Mouse (Mus musculus) liver, adult 2 months (tissue): ENCODE measurements around the gene Dtd1. TPM values are rescaled to one million over a fixed set of nuclear protein-coding genes. Genes with fewer than 3 reads are reported as not detected.

Source experiments
- DNase-seq: peaks from one replicate; pipeline ENCODE4 v3.0.0-alpha.2; 2011; ENCODE audit warnings: low read depth, low spot score; ENCODE audit errors: extremely low read depth
- H3K27ac ChIP-seq: fragments of 200-500 bp; replicated peaks from 2 replicates; pipeline ENCODE4 v1.5.1; 2012; ENCODE audit warnings: low read depth, mild to moderate bottlenecking, control low read depth, inconsistent platforms, low read length; ENCODE audit not compliant: insufficient read depth
- H3K27me3 ChIP-seq: fragments of 200-500 bp; 2 replicates; pipeline ENCODE4 v1.6.1; 2012; ENCODE audit warnings: mild to moderate bottlenecking, moderate library complexity, low read length, inconsistent platforms; ENCODE audit not compliant: control insufficient read depth, insufficient read depth
- H3K36me3 ChIP-seq: fragments of 200-500 bp; 2 replicates; pipeline ENCODE4 v1.6.1; 2012; ENCODE audit warnings: low read length, inconsistent platforms; ENCODE audit not compliant: control insufficient read depth, insufficient read depth
- H3K4me1 ChIP-seq: fragments of 200-500 bp; 2 replicates; pipeline ENCODE4 v1.6.1; 2011; ENCODE audit warnings: low read length; ENCODE audit not compliant: control insufficient read depth, insufficient read depth
- H3K4me3 ChIP-seq: fragments of 200-500 bp; 2 replicates; pipeline ENCODE4 v1.5.1; 2011; ENCODE audit warnings: low read depth, mild to moderate bottlenecking, control low read depth, low read length, moderate library complexity; ENCODE audit not compliant: insufficient read depth
- H3K79me2 ChIP-seq: fragments of 200-500 bp; 2 replicates; pipeline ENCODE4 v1.6.1; 2012; ENCODE audit warnings: inconsistent platforms, mild to moderate bottlenecking, low read length, moderate library complexity; ENCODE audit not compliant: control insufficient read depth, insufficient read depth
- H3K9ac ChIP-seq: fragments of 200-500 bp; 2 replicates; pipeline ENCODE4 v1.6.1; 2012; ENCODE audit warnings: low read depth, mild to moderate bottlenecking, control low read depth, inconsistent platforms, low read length
- CTCF ChIP-seq: fragments of 200-500 bp; IDR thresholded peaks from 2 replicates; pipeline ENCODE4 v1.5.1; 2011; ENCODE audit warnings: low read depth, low read length, control low read depth
- POLR2A ChIP-seq: fragments of 200-500 bp; IDR thresholded peaks from 2 replicates; pipeline ENCODE4 v1.6.1; 2011; ENCODE audit warnings: low read length, control low read depth; ENCODE audit not compliant: insufficient read depth; ENCODE audit errors: extremely low read depth
- WGBS: fragments of 180-500 bp; shearing (Covaris S2); methylation state at CpG from one replicate; pipeline ENCODE4 v1.1.7; 2018; 5-methylcytosine and 5-hydroxymethylcytosine counted together
- polyA plus RNA-seq: library from polyadenylated mRNA; depleted of rRNA; stranded (reverse); fragments of >200 nt; gene quantifications from 2 replicates; pipeline ENCODE4 v1.2.3, GENCODE M21; 2012
- total RNA-seq: library from RNA; depleted of rRNA; stranded (reverse); fragments of >200 nt; gene quantifications from 2 replicates; pipeline ENCODE4 v1.2.3, GENCODE M21; 2014

Gene Dtd1
- total and polyA plus RNA-seq, 2 experiments = 8.8 to 14.2 TPM

DNA sequence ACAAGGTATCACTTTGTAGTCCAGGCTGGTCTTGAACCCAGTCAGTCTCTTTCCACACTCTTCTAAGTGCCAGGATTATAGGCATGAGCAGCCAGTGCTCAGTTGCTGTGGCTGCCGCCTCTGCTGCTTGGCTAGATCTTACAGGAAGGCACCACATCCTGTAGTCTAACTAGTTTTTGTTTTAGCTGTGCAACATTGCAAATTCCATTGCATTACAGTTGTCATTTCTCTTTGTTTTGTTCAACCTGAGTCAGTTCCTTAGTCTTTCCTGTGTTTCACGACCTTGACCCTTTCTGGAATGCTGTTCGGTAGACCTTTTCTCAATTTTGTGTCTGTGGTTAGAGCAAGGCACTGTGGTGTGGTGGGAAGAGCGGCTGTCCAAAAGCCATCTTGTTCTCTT, 37.5 kb downstream of the Dtd1 start:
- no peak overlapping the region for H3K27ac ChIP-seq
- H3K36me3 ChIP-seq = no peaks in the 10 kb centered on the region
- 65% methylated on average over 4 of the region's 4 CpGs for WGBS
- H3K4me1 ChIP-seq = no peaks in the 10 kb centered on the region
- no peaks in the 10 kb centered on the region for H3K79me2 ChIP-seq
- TF ChIP-seq CTCF (no peak), POLR2A (no peak)
- no peaks in the 10 kb centered on the region for H3K27me3 ChIP-seq
- H3K4me3 ChIP-seq = no peak overlapping the region
- DNase-seq = no peak
- no peak overlapping the region for H3K9ac ChIP-seq

DNA sequence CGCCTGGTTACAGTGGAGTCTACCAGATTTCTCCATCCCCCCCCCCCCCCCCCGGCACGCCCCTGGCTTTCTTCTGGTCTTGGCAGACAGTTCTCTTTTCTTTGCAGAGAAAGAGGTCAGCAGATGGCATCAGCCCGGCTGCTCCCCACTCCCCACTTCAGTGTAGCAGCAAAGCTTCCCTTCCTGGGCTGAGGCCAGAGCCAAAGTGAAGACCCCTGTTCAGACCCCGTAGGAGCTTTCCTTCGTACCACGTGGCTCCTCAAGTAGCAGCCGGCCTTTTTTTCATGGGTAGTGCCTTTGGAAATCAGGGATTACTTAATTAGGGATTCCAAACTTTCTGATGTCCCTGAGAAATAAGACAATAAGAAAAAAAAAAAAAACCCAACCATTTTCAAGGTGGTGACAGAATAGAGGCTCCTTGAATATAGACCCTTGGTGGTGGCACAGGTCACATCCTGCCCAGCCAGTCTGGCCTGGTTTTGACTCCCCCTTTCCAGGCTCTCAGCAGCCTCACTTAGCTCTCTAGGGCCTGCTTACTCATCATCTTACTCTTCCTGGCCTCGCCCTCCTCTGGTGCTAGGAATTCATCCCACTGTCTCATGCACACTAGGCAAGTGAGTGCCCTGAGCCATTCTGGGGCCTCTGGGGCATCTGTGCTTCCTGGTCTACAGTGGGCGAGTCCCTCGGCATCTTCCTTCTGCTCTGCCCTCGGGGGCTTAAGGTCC, 38.1 kb downstream of the Dtd1 start:
- Histone ChIP-seq H3K4me3 (no peak overlapping the region), H3K9ac (no peak overlapping the region), H3K27ac (no peak overlapping the region), H3K36me3 (no peaks in the 10 kb centered on the region), H3K4me1 (no peaks in the 10 kb centered on the region), H3K79me2 (no peaks in the 10 kb centered on the region), H3K27me3 (no peaks in the 10 kb centered on the region)
- 84% methylated on average over 12 of the region's 12 CpGs for WGBS
- DNase-seq = no peak
- TF ChIP-seq CTCF (no peak), POLR2A (no peak)

DNA sequence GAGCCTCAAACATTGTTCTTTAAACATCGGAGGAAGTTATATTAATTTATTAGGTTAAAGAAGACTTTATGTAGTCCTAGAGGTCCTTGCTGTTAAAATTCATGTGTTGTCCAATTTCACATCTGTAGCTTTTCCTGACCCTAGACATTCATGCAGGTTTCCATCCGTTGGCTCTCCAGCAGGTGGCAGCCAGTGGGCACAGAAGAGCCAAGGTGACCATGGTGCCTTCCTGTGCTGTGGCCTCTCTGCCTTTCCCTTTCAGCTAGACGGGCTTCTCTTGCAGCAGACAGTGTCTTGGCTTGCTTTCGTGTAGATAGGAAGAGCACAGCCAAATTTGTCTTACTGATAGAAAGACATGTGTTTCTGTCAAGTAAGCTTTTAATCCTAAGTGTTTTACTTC, 39.0 kb downstream of the Dtd1 start:
- 69% methylated on average over 4 of the region's 4 CpGs for WGBS
- Histone ChIP-seq H3K36me3 (no peaks in the 10 kb centered on the region), H3K27ac (no peak overlapping the region), H3K9ac (no peak overlapping the region), H3K27me3 (no peaks in the 10 kb centered on the region), H3K4me1 (no peaks in the 10 kb centered on the region), H3K79me2 (no peaks in the 10 kb centered on the region), H3K4me3 (no peak overlapping the region)
- no peak for DNase-seq
- TF ChIP-seq CTCF (peak; percentile 23), POLR2A (no peak)

DNA sequence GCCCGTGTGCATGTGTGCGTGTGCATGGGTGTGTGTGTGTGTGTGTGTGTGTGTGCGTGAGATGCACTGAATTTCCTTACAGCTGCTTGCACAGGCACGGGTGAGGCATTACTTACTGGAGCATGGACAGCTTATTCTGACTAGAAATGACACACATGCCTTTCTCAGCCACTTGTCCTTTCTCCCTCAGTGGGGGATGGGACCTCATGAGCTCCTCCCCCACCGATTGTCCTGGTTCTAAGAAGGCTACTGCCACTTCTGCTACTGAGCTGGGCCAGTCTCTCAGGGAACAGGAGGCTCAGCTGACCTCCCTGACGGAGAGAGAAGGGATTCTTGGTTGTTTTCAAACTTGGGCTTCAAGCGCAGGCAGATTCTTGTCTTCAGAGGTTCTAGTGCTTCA, 40.4 kb downstream of the Dtd1 start:
- no peak for TF ChIP-seq CTCF
- no peak for TF ChIP-seq POLR2A
- Histone ChIP-seq H3K4me3 (no peak overlapping the region), H3K79me2 (no peaks in the 10 kb centered on the region), H3K27me3 (no peaks in the 10 kb centered on the region), H3K36me3 (no peaks in the 10 kb centered on the region), H3K4me1 (no peaks in the 10 kb centered on the region), H3K27ac (no peak overlapping the region), H3K9ac (no peak overlapping the region)
- no peak for DNase-seq
- WGBS = 91% methylated on average over 7 of the region's 7 CpGs

DNA sequence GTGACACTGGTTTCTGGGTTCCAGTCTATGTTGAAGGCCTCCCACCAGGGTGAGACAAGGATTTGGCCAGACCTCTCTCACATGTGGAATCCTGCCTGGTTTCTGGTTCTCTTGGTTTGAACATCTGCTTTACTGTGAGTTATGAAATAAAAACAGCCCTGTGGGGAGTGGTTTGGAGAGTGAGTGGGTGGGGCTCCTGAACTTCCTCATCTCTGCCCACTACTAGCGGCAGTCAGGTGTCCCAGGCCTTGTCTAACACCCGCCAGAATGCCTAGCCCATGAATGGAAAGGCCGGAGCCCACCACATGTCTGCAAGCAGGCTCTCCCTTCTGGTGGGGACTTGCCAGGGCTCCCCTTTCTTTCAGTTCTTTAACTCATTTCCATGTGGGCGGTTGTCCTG, 42.3 kb downstream of the Dtd1 start:
- WGBS = 90% methylated on average over 4 of the region's 4 CpGs
- TF ChIP-seq CTCF (no peak), POLR2A (no peak)
- Histone ChIP-seq H3K36me3 (no peaks in the 10 kb centered on the region), H3K4me1 (no peaks in the 10 kb centered on the region), H3K27me3 (no peaks in the 10 kb centered on the region), H3K9ac (no peak overlapping the region), H3K27ac (no peak overlapping the region), H3K4me3 (no peak overlapping the region), H3K79me2 (no peaks in the 10 kb centered on the region)
- DNase-seq = no peak

GRCm38 (mm10) chr2:144646360-144646759, 46.7 kb downstream of the Dtd1 start:
- TF ChIP-seq CTCF = no peak
- no peak for TF ChIP-seq POLR2A
- no peak for DNase-seq
- Histone ChIP-seq H3K79me2 (no peaks in the 10 kb centered on the region), H3K27ac (no peak overlapping the region), H3K4me3 (no peak overlapping the region), H3K36me3 (no peaks in the 10 kb centered on the region), H3K9ac (no peak overlapping the region), H3K27me3 (no peaks in the 10 kb centered on the region), H3K4me1 (no peaks in the 10 kb centered on the region)
- WGBS = 93% methylated on average over 10 of the region's 10 CpGs
